31 mouse cellular contexts compared by ENCODE assay signal in the genomic region with DNA sequence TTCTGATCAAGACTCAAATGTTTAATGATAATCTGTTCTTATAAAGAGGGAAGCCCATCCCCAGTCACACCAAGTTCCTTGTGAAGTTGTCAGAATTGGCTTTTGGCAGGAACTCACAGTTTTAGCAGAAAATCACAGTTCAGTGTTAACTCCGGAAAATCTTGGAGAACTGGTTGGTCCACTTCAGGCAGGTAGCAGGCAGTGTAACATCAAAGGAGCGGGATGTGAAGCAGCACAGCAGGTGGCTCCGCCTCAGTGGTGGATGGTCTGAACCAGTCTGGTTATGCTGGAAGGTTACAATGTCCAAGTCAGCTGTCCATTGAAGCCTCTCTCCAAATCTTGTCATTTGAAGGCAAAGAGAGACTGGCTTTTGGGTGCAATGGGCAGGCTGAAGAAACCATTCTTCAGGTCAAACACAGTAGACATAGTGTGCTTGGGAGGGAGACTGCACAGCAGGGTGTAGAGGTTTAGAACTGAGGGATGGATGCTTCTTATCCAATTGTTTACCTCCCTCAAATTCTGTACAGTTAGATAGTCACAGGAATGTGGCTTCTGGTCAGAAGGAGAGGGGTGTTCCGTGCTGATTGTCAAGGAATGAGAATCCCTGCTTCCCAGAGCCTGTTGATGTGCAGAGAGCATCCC.
DNase-seq lines count a peak whose midpoint lies in the region; ATAC-seq and TF ChIP-seq lines count a peak whose summit lies in the region.
"Had no signal": no experiment of that assay in that cellular context is flagged by ENCODE, and none has a peak within 500 bp of the region (broad histone marks: within the 10 kb centered on the region; RNA-seq: fewer than 3 reads in every experiment).

No protein-coding gene starts in this region.

- no peak for TF ChIP-seq CTCF in lung, postnatal 0 days (IDR thresholded peaks at IDR 0.05)

- no peak for TF ChIP-seq EP300 in lung, postnatal 0 days (IDR thresholded peaks at IDR 0.05)

- H3K27ac ChIP-seq in lung, postnatal 0 days (ENCODE audit: low read length), result no peak overlapping the region
- no peak overlapping the region for H3K27ac ChIP-seq in embryonic facial prominence, embryonic 10.5 days (replicated peaks)
- H3K27ac ChIP-seq: forebrain, embryonic 13.5 days; heart, adult 2 months; heart, embryonic 13.5 days; hindbrain, postnatal 0 days; layer of hippocampus, adult 2 months; limb, embryonic 10.5 days; liver, embryonic 15.5 days; neural tube, embryonic 13.5 days had no signal

- WGBS in lung, postnatal 0 days, result 39% methylated on average over 4 of the region's 4 CpGs
- WGBS in embryonic facial prominence, embryonic 10.5 days, result 65% methylated on average over 4 of the region's 4 CpGs

- no peaks in the 10 kb centered on the region for H3K4me1 ChIP-seq in lung, postnatal 0 days (ENCODE audit: insufficient read depth, low read depth, low read length)
- no peaks in the 10 kb centered on the region for H3K4me1 ChIP-seq in embryonic facial prominence, embryonic 10.5 days
- H3K4me1 ChIP-seq: forebrain, embryonic 13.5 days; heart, embryonic 13.5 days; limb, embryonic 10.5 days; liver, embryonic 15.5 days; megakaryocyte, embryonic 14.5 days; neural tube, embryonic 13.5 days had no signal

- peak; percentile 21 for DNase-seq in embryo, embryonic 10 days (ENCODE audit: low spot score)
- no peak for DNase-seq in embryo, embryonic 11 days
- peak; percentile 71 for DNase-seq in lung, postnatal 0 days (ENCODE audit: low spot score)
- DNase-seq in lung, postnatal 10 days, result no peak
- peak; percentile 9 for DNase-seq in embryonic facial prominence, embryonic 10.5 days (ENCODE audit: low spot score)
- peak; percentile 2 for DNase-seq in lung, postnatal 25 days (ENCODE audit: low spot score)
- DNase-seq in cerebellum, postnatal 36 days, result no peak
- DNase-seq in cerebellum, adult 9-11 months, result no peak
- DNase-seq: adrenal gland, adult 2 months; cerebellum, adult 11 months; cerebellum, postnatal 10 days; gastrocnemius, postnatal 36 days; heart, adult 2 months; heart, postnatal 14 days; kidney, adult 8-10 months; kidney, postnatal 14 days; liver; retina, postnatal 1 day; right cerebral cortex, postnatal 25 days; spleen, adult 18-20 months; thymus, postnatal 36 days had no signal

- H3K27me3 ChIP-seq in lung, postnatal 0 days (replicated peaks; ENCODE audit: insufficient read depth, low read length), result no peaks in the 10 kb centered on the region
- H3K27me3 ChIP-seq in embryonic facial prominence, embryonic 10.5 days (replicated peaks; ENCODE audit: low read depth, poor library complexity, severe bottlenecking), result no peaks in the 10 kb centered on the region
- H3K27me3 ChIP-seq: forebrain, embryonic 13.5 days; heart, embryonic 13.5 days; liver, embryonic 15.5 days; megakaryocyte, embryonic 14.5 days; neural tube, embryonic 13.5 days had no signal

- no peaks in the 10 kb centered on the region for H3K9me3 ChIP-seq in lung, postnatal 0 days (ENCODE audit: low read length)
- no peaks in the 10 kb centered on the region for H3K9me3 ChIP-seq in embryonic facial prominence, embryonic 10.5 days
- H3K9me3 ChIP-seq: forebrain, embryonic 13.5 days; heart, embryonic 13.5 days; limb, embryonic 10.5 days; liver, embryonic 15.5 days; megakaryocyte, embryonic 14.5 days; neural tube, embryonic 13.5 days had no signal

- H3K36me3 ChIP-seq in lung, postnatal 0 days (ENCODE audit: insufficient read depth, low read length), result no peaks in the 10 kb centered on the region
- H3K36me3 ChIP-seq in embryonic facial prominence, embryonic 10.5 days (replicated peaks), result no peaks in the 10 kb centered on the region
- H3K36me3 ChIP-seq: heart, embryonic 13.5 days; limb, embryonic 10.5 days; liver, embryonic 15.5 days; neural tube, embryonic 13.5 days had no signal

- ATAC-seq in lung, postnatal 0 days, result peak; percentile 85
- ATAC-seq: forebrain, embryonic 13.5 days; hindbrain, postnatal 0 days; midbrain, embryonic 16.5 days had no signal

- no peak overlapping the region for H3K9ac ChIP-seq in lung, postnatal 0 days (replicated peaks; ENCODE audit: low read depth)
- H3K9ac ChIP-seq: forebrain, embryonic 13.5 days; heart, embryonic 13.5 days; liver, embryonic 15.5 days; neural tube, embryonic 13.5 days had no signal

- no peak overlapping the region for H3K4me2 ChIP-seq in lung, postnatal 0 days (replicated peaks; ENCODE audit: low read depth, low read length)
- H3K4me2 ChIP-seq: forebrain, embryonic 13.5 days; heart, embryonic 13.5 days; liver, embryonic 15.5 days; neural tube, embryonic 13.5 days had no signal

- H3K4me3 ChIP-seq in lung, postnatal 0 days (ENCODE audit: low read depth, low read length), result no peak overlapping the region
- H3K4me3 ChIP-seq in embryonic facial prominence, embryonic 10.5 days, result no peak overlapping the region
- H3K4me3 ChIP-seq: forebrain, embryonic 13.5 days; heart, adult 2 months; heart, embryonic 13.5 days; layer of hippocampus, adult 2 months; limb, embryonic 10.5 days; liver, embryonic 15.5 days; megakaryocyte, embryonic 14.5 days; myocyte; neural tube, embryonic 13.5 days had no signal

Comparison
In these comparisons a context has a peak if more than half of its experiments do, and no peak if none do; other contexts are left out.
1. DNase-seq: peak in embryo, embryonic 10 days (single experiment), lung, postnatal 0 days (single experiment), embryonic facial prominence, embryonic 10.5 days (single experiment) and lung, postnatal 25 days (single experiment); none in embryo, embryonic 11 days (single experiment), lung, postnatal 10 days (single experiment), cerebellum, postnatal 36 days (0 of 2) and cerebellum, adult 9-11 months (single experiment).